Mouse (Mus musculus) heart, embryonic 13.5 days (tissue): ENCODE measurements around the gene Nipal1. TPM values are rescaled to one million over a fixed set of nuclear protein-coding genes. Genes with fewer than 3 reads are reported as not detected.

Source experiments
- ATAC-seq: fragments of 200-750 bp; cut with Nextera tagmentation; 2 replicates; pipeline ENCODE4 v1.8.0; 2017; ENCODE audit warnings: moderate TSS enrichment; ENCODE audit not compliant: insufficient number of reproducible peaks, low FRiP score, low TSS enrichment; ENCODE audit errors: extremely low read depth
- H3K27ac ChIP-seq: fragments of 300-500 bp; sonication (generic); replicated peaks from 2 replicates; pipeline ENCODE4 v1.5.1; 2015; ENCODE audit warnings: moderate library complexity, mild to moderate bottlenecking, inconsistent platforms
- H3K27me3 ChIP-seq: fragments of 300-500 bp; sonication (generic); replicated peaks from 2 replicates; pipeline ENCODE4 v1.6.1; 2015; ENCODE audit warnings: mild to moderate bottlenecking, inconsistent platforms
- H3K36me3 ChIP-seq: fragments of 300-500 bp; sonication (generic); 2 replicates; pipeline ENCODE4 v1.6.1; 2015; ENCODE audit warnings: mild to moderate bottlenecking, inconsistent platforms
- H3K4me1 ChIP-seq: fragments of 300-500 bp; sonication (generic); 2 replicates; pipeline ENCODE4 v1.6.1; 2015; ENCODE audit warnings: inconsistent platforms
- H3K4me2 ChIP-seq: fragments of 300-500 bp; sonication (generic); 2 replicates; pipeline ENCODE4 v1.6.1; 2015; ENCODE audit warnings: inconsistent platforms, mild to moderate bottlenecking, moderate library complexity
- H3K4me3 ChIP-seq: fragments of 300-500 bp; sonication (generic); 2 replicates; pipeline ENCODE4 v1.5.1; 2015; ENCODE audit warnings: moderate library complexity, mild to moderate bottlenecking, inconsistent platforms
- H3K9ac ChIP-seq: fragments of 300-500 bp; sonication (generic); 2 replicates; pipeline ENCODE4 v1.6.1; 2015; ENCODE audit warnings: inconsistent platforms, mild to moderate bottlenecking, moderate library complexity
- H3K9me3 ChIP-seq: fragments of 300-500 bp; sonication (generic); 2 replicates; pipeline ENCODE4 v1.6.1; 2016; ENCODE audit warnings: inconsistent platforms
- WGBS: fragments of 180-500 bp; shearing (Covaris S2); methylation state at CpG from one replicate; pipeline ENCODE4 v1.1.7; 2015; ENCODE audit warnings: mixed read lengths; 5-methylcytosine and 5-hydroxymethylcytosine counted together
- polyA plus RNA-seq: library from polyadenylated mRNA; unstranded; fragments of >200 nt; fragmentation: Nextera tagmentation; extraction: Ambion mirVana; gene quantifications from 2 replicates; pipeline ENCODE4 v1.2.1, GENCODE M21; 2015

The Nipal1 gene
- polyA plus RNA-seq, 1 experiment from 2014 or later, result 0.35 TPM

GRCm38 (mm10) chr5:72646131-72646530, 1.5 kb upstream of the Nipal1 start:
- Histone ChIP-seq H3K4me3 (no peak overlapping the region), H3K36me3 (no peaks in the 10 kb centered on the region), H3K4me2 (no peak overlapping the region), H3K27ac (no peak overlapping the region), H3K4me1 (peaks cover 12% of the 10 kb centered on the region), H3K9ac (no peak overlapping the region), H3K27me3 (peaks cover 46% of the 10 kb centered on the region), H3K9me3 (no peaks in the 10 kb centered on the region)
- no peak for ATAC-seq
- 42% methylated on average over 10 of the region's 10 CpGs for WGBS

GRCm38 (mm10) chr5:72646996-72647395, 599 bp upstream of the Nipal1 start:
- Histone ChIP-seq H3K27ac (no peak overlapping the region), H3K4me3 (peak overlapping the region; percentile 63), H3K4me2 (peak overlapping the region; percentile 94), H3K36me3 (no peaks in the 10 kb centered on the region), H3K9me3 (no peaks in the 10 kb centered on the region), H3K4me1 (peaks cover 12% of the 10 kb centered on the region), H3K9ac (peak overlapping the region; percentile 48; the same call in 1 of the 2 replicates), H3K27me3 (peaks cover 46% of the 10 kb centered on the region)
- 30% methylated on average over 10 of the region's 10 CpGs for WGBS
- ATAC-seq, result no peak

GRCm38 (mm10) chr5:72647958-72648595, 482 bp downstream of the Nipal1 start:
- no peak for ATAC-seq
- H3K4me2 ChIP-seq, result peak overlapping the region; percentile 94
- WGBS, result 5% methylated on average over 18 of the region's 18 CpGs

GRCm38 (mm10) chr5:72648987-72649735, 1.6 kb downstream of the Nipal1 start:
- Histone ChIP-seq H3K36me3 (no peaks in the 10 kb centered on the region), H3K27ac (no peak overlapping the region), H3K9me3 (no peaks in the 10 kb centered on the region), H3K4me2 (no peak overlapping the region), H3K4me3 (no peak overlapping the region), H3K9ac (no peak overlapping the region), H3K27me3 (peaks cover 43% of the 10 kb centered on the region), H3K4me1 (peaks cover 12% of the 10 kb centered on the region)
- no peak for ATAC-seq
- WGBS, result 74% methylated on average over 9 of the region's 9 CpGs

More at GRCm38 (mm10) chr5:72647958-72648595, 482 bp downstream of the Nipal1 start:
- peak overlapping the region; percentile 63 for H3K4me3 ChIP-seq
- no peaks in the 10 kb centered on the region for H3K9me3 ChIP-seq
- no peaks in the 10 kb centered on the region for H3K36me3 ChIP-seq
- H3K4me1 ChIP-seq, result peaks cover 12% of the 10 kb centered on the region
- no peak overlapping the region for H3K27ac ChIP-seq
- peak overlapping the region; percentile 75 for H3K9ac ChIP-seq
- peaks cover 46% of the 10 kb centered on the region for H3K27me3 ChIP-seq

GRCm38 (mm10) chr5:72653068-72653674, 5.6 kb downstream of the Nipal1 start:
- no peaks in the 10 kb centered on the region for H3K9me3 ChIP-seq
- H3K27ac ChIP-seq, result no peak overlapping the region
- ATAC-seq, result no peak
- peaks cover 2% of the 10 kb centered on the region for H3K4me1 ChIP-seq
- no peak overlapping the region for H3K4me2 ChIP-seq
- peaks cover 13% of the 10 kb centered on the region for H3K27me3 ChIP-seq
- H3K4me3 ChIP-seq, result no peak overlapping the region
- H3K36me3 ChIP-seq, result no peaks in the 10 kb centered on the region
- 74% methylated on average over 10 of the region's 10 CpGs for whole genome bisulfite sequencing
- no peak overlapping the region for H3K9ac ChIP-seq

DNA sequence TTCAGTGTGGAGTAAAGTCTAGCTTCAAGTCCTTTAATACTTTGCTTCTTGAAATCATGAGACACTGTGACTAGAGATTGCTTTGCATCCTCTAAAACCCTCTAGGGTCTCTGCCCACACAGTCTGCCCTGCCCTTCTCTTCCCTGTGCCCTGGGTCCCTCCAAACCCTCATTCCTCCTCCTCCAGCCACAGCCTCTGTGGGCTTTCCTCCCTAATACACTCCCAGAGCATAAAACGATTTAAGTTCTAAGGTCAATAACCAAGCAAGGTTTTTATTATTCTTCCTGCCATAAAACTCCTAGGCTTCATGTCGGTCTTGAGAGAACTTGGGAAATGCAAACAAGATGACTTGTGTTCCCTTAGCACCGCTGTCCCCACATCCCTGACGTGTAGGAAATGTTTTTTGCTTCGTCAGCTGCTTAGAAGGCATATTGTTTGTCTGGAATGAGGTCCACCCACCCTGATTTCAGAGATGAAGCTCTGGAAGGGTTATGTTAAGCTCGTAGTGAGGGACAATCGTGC, 8.7 kb downstream of the Nipal1 start:
- no peak for ATAC-seq

DNA sequence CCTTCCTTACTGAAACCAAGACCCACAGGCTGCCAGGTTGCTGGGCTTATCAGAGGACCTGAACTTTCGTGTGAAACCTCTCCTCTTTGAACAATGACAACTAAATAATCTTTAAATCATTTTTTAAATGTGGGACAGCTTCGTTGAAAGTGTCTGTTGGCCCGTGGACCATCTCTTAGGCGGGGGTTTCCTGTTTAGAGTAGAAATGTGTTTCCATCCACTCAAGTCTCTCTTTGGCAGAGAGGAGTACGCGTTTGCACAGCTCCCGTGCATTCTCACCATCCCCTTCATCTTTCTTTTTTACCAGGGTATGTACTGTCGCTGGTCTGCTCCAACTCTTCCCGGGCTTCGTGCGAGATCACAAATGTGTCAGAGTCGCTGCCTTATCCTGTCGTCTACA, 10.8 kb downstream of the Nipal1 start:
- H3K36me3 ChIP-seq, result no peaks in the 10 kb centered on the region
- no peaks in the 10 kb centered on the region for H3K9me3 ChIP-seq
- H3K4me3 ChIP-seq, result no peak overlapping the region
- no peak overlapping the region for H3K9ac ChIP-seq
- no peak overlapping the region for H3K27ac ChIP-seq
- ATAC-seq, result no peak
- peaks cover 7% of the 10 kb centered on the region for H3K4me1 ChIP-seq
- WGBS, result 79% methylated on average over 13 of the region's 13 CpGs
- no peak overlapping the region for H3K4me2 ChIP-seq
- H3K27me3 ChIP-seq, result 0 out of 2 replicates have a peak, but pooled peaks cover 5% of the 10 kb centered on the region

More for the DNA sequence above, 8.7 kb downstream of the Nipal1 start:
- Histone ChIP-seq H3K4me2 (no peak overlapping the region), H3K9me3 (no peaks in the 10 kb centered on the region), H3K27me3 (no peaks in the 10 kb centered on the region), H3K27ac (no peak overlapping the region), H3K36me3 (no peaks in the 10 kb centered on the region), H3K9ac (no peak overlapping the region), H3K4me1 (peaks cover 3% of the 10 kb centered on the region), H3K4me3 (no peak overlapping the region)
- 58% methylated on average over 7 of the region's 7 CpGs for WGBS

DNA sequence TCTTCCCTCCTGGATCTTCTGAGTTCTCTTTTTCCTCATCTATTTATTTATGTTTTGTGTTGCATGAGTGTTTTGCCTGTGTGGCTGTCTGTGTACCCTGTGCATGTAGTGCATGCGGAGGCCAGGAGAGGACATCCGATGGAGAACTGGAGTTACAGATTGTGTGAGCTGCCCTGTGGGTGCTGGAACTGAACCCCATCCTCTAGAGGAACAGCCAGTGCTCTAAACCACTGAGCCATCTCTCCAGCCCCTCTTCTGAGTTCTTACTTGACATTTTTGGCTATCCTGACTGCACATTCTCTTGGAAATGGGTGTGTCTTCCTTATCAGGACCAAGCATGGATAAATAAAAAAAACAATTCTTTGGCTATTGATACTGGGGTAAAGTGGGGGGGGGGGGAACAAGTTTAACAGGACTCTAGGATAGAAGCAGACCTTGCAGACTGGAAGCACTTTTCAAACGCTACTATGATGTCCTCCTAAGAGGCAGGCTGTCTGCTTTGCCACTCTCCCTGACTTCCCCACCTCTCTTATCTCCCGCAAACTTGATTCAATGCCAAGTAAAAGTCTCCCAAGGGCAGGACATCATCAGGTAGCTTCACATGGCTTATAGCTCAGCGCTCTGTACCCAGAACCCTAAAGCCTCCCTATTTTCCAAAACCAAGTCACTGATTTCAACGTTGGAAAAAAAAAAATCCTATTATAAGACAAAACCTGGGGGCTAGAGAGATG, 13.6 kb downstream of the Nipal1 start:
- Histone ChIP-seq H3K9ac (no peak overlapping the region), H3K9me3 (no peaks in the 10 kb centered on the region), H3K27me3 (0 out of 2 replicates have a peak, but pooled peaks cover 6% of the 10 kb centered on the region), H3K4me2 (no peak overlapping the region), H3K4me3 (no peak overlapping the region), H3K36me3 (no peaks in the 10 kb centered on the region), H3K27ac (no peak overlapping the region), H3K4me1 (peaks cover 7% of the 10 kb centered on the region)
- WGBS, result 50% methylated on average over 6 of the region's 6 CpGs
- ATAC-seq, result no peak

- no peak overlapping the region for H3K4me3 ChIP-seq
- no peaks in the 10 kb centered on the region for H3K36me3 ChIP-seq
- no peak overlapping the region for H3K27ac ChIP-seq
- no peak overlapping the region for H3K9ac ChIP-seq
- ATAC-seq, result no peak
- 88% methylated on average over 5 of the region's 5 CpGs for WGBS
- H3K9me3 ChIP-seq, result no peaks in the 10 kb centered on the region
- peaks cover 7% of the 10 kb centered on the region for H3K4me1 ChIP-seq
- 0 out of 2 replicates have a peak, but pooled peaks cover 6% of the 10 kb centered on the region for H3K27me3 ChIP-seq
- H3K4me2 ChIP-seq, result no peak overlapping the region
Measured at GRCm38 (mm10) chr5:72664126-72664525, 16.5 kb downstream of the Nipal1 start.

DNA sequence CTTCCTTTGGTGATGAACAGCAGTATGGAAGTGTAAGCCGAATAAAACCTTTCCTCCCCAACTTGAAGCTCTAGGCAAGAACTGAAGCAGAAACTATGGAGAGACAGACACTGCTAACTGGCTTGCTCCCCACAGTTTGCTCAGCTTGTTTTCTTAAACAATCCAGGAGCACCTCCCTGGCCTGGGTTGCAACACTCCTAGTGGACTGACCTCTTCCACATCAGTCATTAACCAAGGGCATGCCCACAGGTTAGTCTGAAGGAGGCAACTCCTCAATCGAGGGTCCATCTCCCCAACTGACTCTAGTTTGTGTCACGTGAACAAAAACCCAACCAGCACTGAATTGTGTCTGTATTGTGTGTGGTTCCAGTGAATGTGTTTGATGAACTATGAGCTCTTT, 17.3 kb downstream of the Nipal1 start:
- Histone ChIP-seq H3K9ac (no peak overlapping the region), H3K4me1 (peaks cover 7% of the 10 kb centered on the region), H3K27ac (no peak overlapping the region), H3K4me3 (no peak overlapping the region), H3K9me3 (no peaks in the 10 kb centered on the region), H3K27me3 (0 out of 2 replicates have a peak, but pooled peaks cover 6% of the 10 kb centered on the region), H3K36me3 (no peaks in the 10 kb centered on the region), H3K4me2 (no peak overlapping the region)
- WGBS, result 38% methylated on average over 3 of the region's 3 CpGs
- ATAC-seq, result no peak

- Histone ChIP-seq H3K36me3 (no peaks in the 10 kb centered on the region), H3K9me3 (no peaks in the 10 kb centered on the region), H3K4me1 (peaks cover 7% of the 10 kb centered on the region), H3K27me3 (0 out of 2 replicates have a peak, but pooled peaks cover 6% of the 10 kb centered on the region), H3K9ac (no peak overlapping the region), H3K4me2 (no peak overlapping the region), H3K4me3 (no peak overlapping the region), H3K27ac (no peak overlapping the region)
- WGBS, result 29% methylated on average over 5 of the region's 5 CpGs
- ATAC-seq, result no peak
Measured at GRCm38 (mm10) chr5:72665281-72665680, 17.7 kb downstream of the Nipal1 start.
